Mouse (Mus musculus) hindbrain, embryonic 11.5 days (tissue): ENCODE data around the gene 9930021J03Rik. TPM values are rescaled to one million over a fixed set of nuclear protein-coding genes. Genes with fewer than 3 reads are reported as not detected.

Experiments
- ATAC-seq: fragments of 200-750 bp; cut with Nextera tagmentation; 2 replicates; pipeline ENCODE4 v1.8.0; 2017; ENCODE audit warnings: mild to moderate bottlenecking, moderate TSS enrichment, moderate library complexity; ENCODE audit not compliant: low FRiP score
- DNase-seq: peaks from one replicate; pipeline ENCODE4 v3.0.0-alpha.2; 2015; ENCODE audit warnings: low spot score
- H3K27ac ChIP-seq: fragments of 300-500 bp; sonication (generic); 2 replicates; pipeline ENCODE4 v1.5.1; 2014; ENCODE audit warnings: mild to moderate bottlenecking, low read depth, low read length
- H3K27me3 ChIP-seq: fragments of 300-500 bp; sonication (generic); 2 replicates; pipeline ENCODE4 v1.6.1; 2014; ENCODE audit warnings: mild to moderate bottlenecking, low read length, moderate library complexity, mixed read lengths; ENCODE audit not compliant: control insufficient read depth, insufficient read depth
- H3K36me3 ChIP-seq: fragments of 300-500 bp; sonication (generic); 2 replicates; pipeline ENCODE4 v1.6.1; 2014; ENCODE audit warnings: mild to moderate bottlenecking, low read length, moderate library complexity, mixed read lengths; ENCODE audit not compliant: control insufficient read depth, insufficient read depth
- H3K4me1 ChIP-seq: fragments of 300-500 bp; sonication (generic); replicated peaks from 2 replicates; pipeline ENCODE4 v1.6.1; 2014; ENCODE audit warnings: low read length, mixed read lengths; ENCODE audit not compliant: control insufficient read depth, insufficient read depth
- H3K4me2 ChIP-seq: fragments of 300-500 bp; sonication (generic); replicated peaks from 2 replicates; pipeline ENCODE4 v1.6.1; 2014; ENCODE audit warnings: mild to moderate bottlenecking, low read depth, low read length
- H3K4me3 ChIP-seq: fragments of 300-500 bp; sonication (generic); 2 replicates; pipeline ENCODE4 v1.5.1; 2014; ENCODE audit warnings: low read depth, low read length
- H3K9ac ChIP-seq: fragments of 300-500 bp; sonication (generic); 2 replicates; pipeline ENCODE4 v1.6.1; 2014; ENCODE audit warnings: low read depth, low read length
- H3K9me3 ChIP-seq: fragments of 300-500 bp; sonication (generic); 2 replicates; pipeline ENCODE4 v1.6.1; 2016; ENCODE audit warnings: low read length; ENCODE audit not compliant: control insufficient read depth
- WGBS: fragments of 180-500 bp; shearing (Covaris S2); extraction: QIAGEN DNeasy Blood & Tissue Kit; methylation state at CpG from one replicate; pipeline ENCODE4 v1.1.7; 2014; 5-methylcytosine and 5-hydroxymethylcytosine counted together
- polyA plus RNA-seq: library from polyadenylated mRNA; unstranded; fragments of >200 nt; fragmentation: Nextera tagmentation; extraction: Ambion mirVana; gene quantifications from 2 replicates; pipeline ENCODE4 v1.2.1, GENCODE M21; 2014

The 9930021J03Rik gene
- polyA plus RNA-seq, 1 experiment from 2014 or later, result 9.8 TPM

DNA sequence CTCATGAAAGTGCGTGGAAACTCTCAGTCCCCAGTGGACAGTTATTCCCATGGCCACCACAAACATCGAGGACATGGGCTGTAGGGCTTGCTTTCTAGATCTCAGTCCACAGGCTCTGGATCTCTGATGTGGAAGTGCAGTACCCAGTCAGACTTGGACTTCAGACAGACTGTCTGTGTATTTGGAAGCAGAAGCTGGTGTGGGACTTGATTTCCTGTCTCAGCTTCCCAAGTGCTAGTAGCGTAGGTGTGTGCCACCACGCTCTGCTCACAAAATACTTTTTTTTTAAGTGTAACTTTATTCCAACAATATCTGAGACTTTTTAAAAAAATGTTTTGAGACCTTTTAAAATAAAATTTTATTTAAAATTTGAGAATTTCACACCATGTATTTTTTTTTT lies 109.5 kb downstream of the 9930021J03Rik start:
- no peak overlapping the region for H3K4me2 ChIP-seq
- no peak for ATAC-seq
- no peak overlapping the region for H3K9ac ChIP-seq
- H3K4me1 ChIP-seq, result no peaks in the 10 kb centered on the region
- no peaks in the 10 kb centered on the region for H3K36me3 ChIP-seq
- no peaks in the 10 kb centered on the region for H3K9me3 ChIP-seq
- no peak overlapping the region for H3K4me3 ChIP-seq
- WGBS, result 96% methylated on average over 4 of the region's 4 CpGs
- H3K27me3 ChIP-seq, result no peaks in the 10 kb centered on the region
- DNase-seq, result no peak
- H3K27ac ChIP-seq, result no peak overlapping the region

DNA sequence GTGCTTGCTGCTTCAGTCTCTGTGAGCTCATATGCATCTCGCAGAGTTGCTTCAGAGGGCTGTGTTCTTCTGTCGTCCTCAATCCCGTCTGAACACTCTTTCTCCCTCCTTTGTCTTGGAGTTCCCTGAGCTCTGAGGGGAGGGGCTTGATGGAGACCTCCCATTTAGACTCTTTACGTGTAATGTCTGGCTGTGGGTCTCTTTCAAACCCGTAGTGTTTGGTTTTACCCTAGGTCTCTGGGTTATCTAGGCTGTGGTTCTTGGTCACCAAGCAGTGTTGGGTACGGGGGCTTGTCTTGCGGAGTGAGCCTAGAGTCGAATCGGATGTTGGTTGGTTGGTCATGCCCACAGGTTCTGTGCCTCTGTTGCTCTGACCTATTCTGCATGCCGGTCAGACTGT lies 110.7 kb downstream of the 9930021J03Rik start:
- H3K9ac ChIP-seq, result no peak overlapping the region
- WGBS, result 87% methylated on average over 10 of the region's 10 CpGs
- ATAC-seq, result no peak

DNA sequence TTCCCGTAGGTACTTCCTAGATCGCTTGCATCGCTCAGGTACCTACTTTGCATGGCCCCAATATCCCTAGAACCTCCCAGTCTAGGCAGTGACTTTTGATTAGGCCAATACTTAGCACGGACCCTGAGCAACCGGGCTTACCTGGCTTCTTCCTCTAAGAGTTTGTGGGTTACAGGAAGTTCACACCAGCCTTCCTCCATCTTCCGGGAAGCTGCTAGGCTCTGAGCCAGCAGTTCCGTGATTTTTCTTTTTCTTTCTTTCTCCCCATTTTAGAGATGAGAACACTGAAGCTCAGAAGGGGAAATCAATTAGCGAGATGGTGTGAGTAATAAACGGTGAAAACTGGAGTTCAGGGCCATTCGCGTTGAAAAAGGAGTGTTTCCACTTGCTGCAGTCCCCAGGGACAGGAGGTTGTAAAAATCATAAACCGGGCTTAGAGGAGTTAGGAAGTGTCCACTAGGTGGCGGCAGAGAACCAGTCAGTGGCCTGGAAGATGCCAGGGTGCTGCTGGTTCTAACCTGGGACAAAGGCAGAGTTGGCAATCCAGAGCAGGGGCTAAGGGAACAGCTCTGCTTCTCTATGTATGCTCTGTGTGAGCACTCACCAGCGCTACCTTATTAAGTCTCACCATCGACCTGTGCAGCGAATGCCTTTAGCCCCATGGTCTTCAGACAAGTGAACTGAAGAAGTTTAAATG lies 121.8 kb downstream of the 9930021J03Rik start:
- Histone ChIP-seq H3K9me3 (no peaks in the 10 kb centered on the region), H3K4me1 (no peaks in the 10 kb centered on the region), H3K4me2 (no peak overlapping the region), H3K27me3 (no peaks in the 10 kb centered on the region), H3K4me3 (no peak overlapping the region), H3K9ac (no peak overlapping the region), H3K27ac (no peak overlapping the region), H3K36me3 (no peaks in the 10 kb centered on the region)
- WGBS, result 52% methylated on average over 16 of the region's 16 CpGs
- peak; percentile 87 for DNase-seq
- no peak for ATAC-seq

More for the DNA sequence above, 110.7 kb downstream of the 9930021J03Rik start:
- H3K9me3 ChIP-seq, result no peaks in the 10 kb centered on the region
- H3K27me3 ChIP-seq, result no peaks in the 10 kb centered on the region
- no peak for DNase-seq
- H3K36me3 ChIP-seq, result no peaks in the 10 kb centered on the region
- H3K4me2 ChIP-seq, result no peak overlapping the region
- H3K27ac ChIP-seq, result no peak overlapping the region
- H3K4me3 ChIP-seq, result no peak overlapping the region
- H3K4me1 ChIP-seq, result no peaks in the 10 kb centered on the region

DNA sequence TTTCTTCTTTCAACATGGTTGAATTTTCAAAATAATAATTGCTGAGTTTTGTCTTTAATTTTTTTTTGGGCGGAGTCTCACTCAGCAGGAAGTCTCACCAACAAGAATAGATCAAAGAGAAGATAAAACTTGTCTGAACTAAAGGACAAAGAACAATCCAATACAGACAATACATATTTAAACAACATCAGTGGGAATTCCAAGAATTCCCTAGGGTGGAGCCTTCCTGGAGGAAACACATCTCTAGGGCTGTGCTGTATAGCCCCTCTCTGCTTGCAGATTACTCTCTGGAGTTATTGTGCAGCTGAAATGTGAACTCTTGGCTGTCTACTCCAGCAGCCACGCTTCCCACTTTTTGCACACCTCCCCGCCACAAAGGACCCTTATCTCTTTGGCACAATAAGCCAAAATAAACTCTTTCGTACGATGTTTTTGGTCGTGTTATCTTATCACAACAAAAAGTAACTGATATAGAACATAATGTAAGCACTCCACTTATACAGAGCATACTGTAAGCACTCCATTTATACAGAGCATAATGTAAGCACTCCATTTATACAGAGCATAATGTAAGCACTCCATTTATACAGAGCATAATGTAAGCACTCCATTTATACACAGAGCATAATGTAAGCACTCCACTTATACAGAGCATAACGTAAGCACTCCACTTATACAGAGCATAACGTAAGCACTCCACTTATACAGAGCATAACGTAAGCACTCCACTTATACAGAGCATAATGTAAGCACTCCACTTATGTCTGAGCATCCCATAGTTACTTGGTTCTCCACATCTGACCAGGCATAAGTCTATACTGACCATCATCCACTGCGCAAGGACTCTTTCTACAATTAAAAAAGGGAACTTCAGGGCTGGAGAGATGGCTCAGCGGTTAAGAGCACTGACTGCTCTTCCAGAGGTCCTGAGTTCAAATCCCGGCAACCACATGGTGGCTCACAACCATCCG lies 125.3 kb downstream of the 9930021J03Rik start:
- ATAC-seq, result no peak

DNA sequence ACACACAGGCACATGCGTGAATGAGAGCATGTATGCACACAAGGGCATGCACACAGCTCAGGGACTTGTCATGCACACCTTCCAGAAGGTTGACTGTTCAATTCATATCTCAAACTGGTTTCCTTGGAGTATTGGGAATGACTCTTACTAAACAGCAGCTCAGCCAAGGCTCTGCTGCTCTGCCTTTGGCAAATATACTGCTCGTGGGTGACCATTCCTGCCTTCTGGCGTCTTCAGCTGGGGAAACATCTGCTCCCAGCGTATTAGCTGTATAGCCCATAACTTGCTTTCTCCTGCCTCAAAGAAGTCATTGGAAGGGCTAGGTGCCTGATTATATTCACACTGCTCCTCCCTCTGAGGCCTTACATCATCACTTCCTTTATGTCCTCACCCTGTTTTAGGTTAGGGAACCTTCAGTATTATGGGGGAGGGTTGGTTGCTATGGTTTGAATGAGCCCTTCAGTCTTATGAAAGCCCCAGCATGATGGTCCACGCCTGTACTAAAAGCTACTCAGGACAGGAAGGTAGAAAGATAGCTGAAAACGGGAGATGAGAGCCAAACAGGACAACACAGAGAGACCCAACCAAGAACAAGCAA lies 127.5 kb downstream of the 9930021J03Rik start:
- H3K27me3 ChIP-seq, result no peaks in the 10 kb centered on the region
- DNase-seq (no peak), ATAC-seq (no peak)
- H3K4me2 ChIP-seq, result no peak overlapping the region
- H3K9me3 ChIP-seq, result no peaks in the 10 kb centered on the region
- 87% methylated on average over 6 of the region's 6 CpGs for WGBS
- H3K4me1 ChIP-seq, result no peaks in the 10 kb centered on the region
- no peak overlapping the region for H3K4me3 ChIP-seq
- no peaks in the 10 kb centered on the region for H3K36me3 ChIP-seq
- H3K9ac ChIP-seq, result no peak overlapping the region
- no peak overlapping the region for H3K27ac ChIP-seq

More for the DNA sequence above, 125.3 kb downstream of the 9930021J03Rik start:
- Histone ChIP-seq H3K36me3 (no peaks in the 10 kb centered on the region), H3K4me3 (no peak overlapping the region), H3K4me1 (no peaks in the 10 kb centered on the region), H3K9ac (no peak overlapping the region), H3K27ac (no peak overlapping the region), H3K27me3 (no peaks in the 10 kb centered on the region), H3K4me2 (no peak overlapping the region), H3K9me3 (no peaks in the 10 kb centered on the region)
- DNase-seq, result no peak
- WGBS, result 91% methylated on average over 13 of the region's 13 CpGs

DNA sequence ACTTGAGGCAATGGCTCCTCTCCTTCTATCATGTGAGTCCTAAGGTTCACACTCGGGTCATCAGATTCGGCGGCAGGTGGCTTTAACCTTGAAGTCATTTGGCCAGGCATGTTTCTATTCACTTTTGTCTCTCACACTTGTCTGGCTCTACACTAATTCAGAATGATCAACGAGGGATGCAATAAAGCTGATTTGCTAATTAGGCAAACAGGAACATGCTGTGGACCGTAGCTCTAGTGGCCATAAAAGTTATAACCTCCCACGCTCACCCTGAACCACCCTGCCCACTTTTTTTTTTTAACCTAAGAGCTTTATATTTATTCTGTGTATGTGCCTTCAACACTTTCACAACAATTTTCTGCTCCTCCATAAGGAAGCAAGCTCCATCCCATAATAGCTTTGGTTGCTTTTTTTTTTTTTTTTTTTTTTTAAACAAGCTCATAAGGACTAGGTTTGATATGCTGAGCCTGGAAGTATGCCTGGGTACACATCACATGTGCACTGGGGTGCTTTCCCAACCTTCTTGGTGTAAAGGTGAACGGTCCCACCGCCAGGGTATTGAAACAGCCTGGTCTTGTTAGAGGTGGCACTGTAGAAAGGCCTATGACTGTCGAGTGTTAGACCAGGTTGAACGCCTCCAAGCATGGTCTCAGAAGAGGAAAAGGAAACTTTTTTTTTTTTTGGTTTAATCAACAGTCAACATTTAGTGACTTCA lies 129.2 kb downstream of the 9930021J03Rik start:
- no peak for DNase-seq
- no peaks in the 10 kb centered on the region for H3K9me3 ChIP-seq
- no peak overlapping the region for H3K4me3 ChIP-seq
- H3K36me3 ChIP-seq, result no peaks in the 10 kb centered on the region
- no peak overlapping the region for H3K9ac ChIP-seq
- ATAC-seq, result no peak
- no peaks in the 10 kb centered on the region for H3K4me1 ChIP-seq
- no peaks in the 10 kb centered on the region for H3K27me3 ChIP-seq
- WGBS, result 83% methylated on average over 10 of the region's 10 CpGs
- no peak overlapping the region for H3K4me2 ChIP-seq
- no peak overlapping the region for H3K27ac ChIP-seq

DNA sequence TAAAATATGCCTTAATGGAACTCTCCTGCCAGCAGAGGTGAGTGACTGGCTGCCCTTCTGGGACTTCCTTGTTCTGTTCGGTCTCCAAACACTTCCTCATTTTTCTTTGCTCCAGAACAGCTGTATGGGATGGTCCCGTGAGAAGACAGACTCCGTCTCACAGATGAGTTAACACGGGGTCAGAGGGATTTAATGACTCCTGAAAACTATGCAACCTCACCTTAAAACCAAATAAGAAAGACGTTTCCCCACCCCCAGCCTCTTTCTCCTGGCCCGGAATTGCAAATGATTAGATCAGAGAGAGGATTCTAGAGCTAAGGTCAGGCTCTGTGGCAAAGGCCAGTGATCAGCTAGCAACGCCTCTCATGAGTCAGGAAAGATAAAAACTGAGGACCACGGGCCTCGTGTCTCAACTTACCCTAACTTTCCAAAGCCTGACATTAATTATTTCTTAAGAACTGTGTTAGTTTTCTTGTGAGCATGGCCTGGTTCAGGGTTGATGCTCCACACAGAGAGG lies 130.2 kb downstream of the 9930021J03Rik start:
- Histone ChIP-seq H3K9me3 (no peaks in the 10 kb centered on the region), H3K4me3 (no peak overlapping the region), H3K9ac (no peak overlapping the region), H3K4me1 (no peaks in the 10 kb centered on the region), H3K4me2 (no peak overlapping the region), H3K27ac (no peak overlapping the region), H3K27me3 (no peaks in the 10 kb centered on the region), H3K36me3 (no peaks in the 10 kb centered on the region)
- ATAC-seq (no peak), DNase-seq (no peak)
- WGBS, result 65% methylated on average over 9 of the region's 9 CpGs

DNA sequence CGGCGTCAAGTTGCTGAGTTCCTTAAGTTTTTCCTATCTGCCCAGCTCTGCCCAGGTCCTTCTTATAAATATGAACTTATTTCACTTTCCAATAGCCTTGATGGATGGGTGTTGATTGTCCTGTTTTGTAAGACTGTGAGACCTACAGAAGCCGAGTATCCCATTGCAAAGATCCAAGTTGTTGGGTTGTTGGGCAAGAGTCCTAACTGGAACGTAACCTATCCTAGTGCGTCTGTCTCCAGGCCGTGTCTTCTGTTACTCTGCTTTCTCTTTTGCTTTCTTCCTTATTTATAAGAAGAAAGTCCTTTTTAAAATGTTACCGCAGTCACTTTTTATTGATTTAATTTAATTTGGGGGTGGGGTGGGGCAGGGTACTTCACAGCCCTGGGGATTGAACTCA lies 130.8 kb downstream of the 9930021J03Rik start:
- no peaks in the 10 kb centered on the region for H3K36me3 ChIP-seq
- 94% methylated on average over 7 of the region's 7 CpGs for WGBS

More for the DNA sequence above, 130.8 kb downstream of the 9930021J03Rik start:
- no peak for ATAC-seq
- Histone ChIP-seq H3K4me3 (no peak overlapping the region), H3K9ac (no peak overlapping the region), H3K27me3 (no peaks in the 10 kb centered on the region), H3K4me2 (no peak overlapping the region), H3K27ac (no peak overlapping the region), H3K4me1 (no peaks in the 10 kb centered on the region), H3K9me3 (no peaks in the 10 kb centered on the region)
- no peak for DNase-seq
